Mouse (Mus musculus): ENCODE measurements around the gene Cd300lf. TPM values are rescaled to one million over a fixed set of nuclear protein-coding genes. Genes with fewer than 3 reads are reported as not detected.

The Cd300lf gene
- total RNA-seq (2015; ENCODE audit: low replicate concordance) (6.3 and 17.3 TPM in 2 replicates), total RNA-seq (2017; ENCODE audit: low replicate concordance) (11.3 and 13.7 TPM in 2 replicates)

DNA sequence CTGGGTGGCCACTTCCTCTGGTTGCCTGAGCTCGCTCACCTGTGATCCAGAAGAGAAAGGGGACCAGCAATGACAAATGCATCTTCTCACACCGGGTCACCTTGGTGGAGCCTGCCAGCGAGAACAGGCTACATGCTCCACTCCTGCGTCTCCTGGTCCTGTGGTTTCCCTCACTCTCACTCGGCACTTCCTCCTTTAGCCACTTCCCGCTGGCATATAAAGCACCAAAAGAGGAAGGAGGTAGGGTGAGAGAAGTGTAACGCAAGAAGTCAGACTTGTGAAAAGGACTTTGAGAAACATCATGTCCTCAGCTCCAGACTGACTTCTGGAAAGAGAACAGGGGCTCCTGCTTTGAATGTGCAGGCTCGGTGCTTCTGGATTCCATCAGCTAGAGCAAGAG lies at the start of gene Cd300lf:
Gene Cd300lf, minus strand, starts transcription at position 193 of the 400 bp plus-strand sequence.
- no peak for ATAC-seq (replicated peaks; ENCODE audit: low FRiP score, poor library complexity, severe bottlenecking)

DNA sequence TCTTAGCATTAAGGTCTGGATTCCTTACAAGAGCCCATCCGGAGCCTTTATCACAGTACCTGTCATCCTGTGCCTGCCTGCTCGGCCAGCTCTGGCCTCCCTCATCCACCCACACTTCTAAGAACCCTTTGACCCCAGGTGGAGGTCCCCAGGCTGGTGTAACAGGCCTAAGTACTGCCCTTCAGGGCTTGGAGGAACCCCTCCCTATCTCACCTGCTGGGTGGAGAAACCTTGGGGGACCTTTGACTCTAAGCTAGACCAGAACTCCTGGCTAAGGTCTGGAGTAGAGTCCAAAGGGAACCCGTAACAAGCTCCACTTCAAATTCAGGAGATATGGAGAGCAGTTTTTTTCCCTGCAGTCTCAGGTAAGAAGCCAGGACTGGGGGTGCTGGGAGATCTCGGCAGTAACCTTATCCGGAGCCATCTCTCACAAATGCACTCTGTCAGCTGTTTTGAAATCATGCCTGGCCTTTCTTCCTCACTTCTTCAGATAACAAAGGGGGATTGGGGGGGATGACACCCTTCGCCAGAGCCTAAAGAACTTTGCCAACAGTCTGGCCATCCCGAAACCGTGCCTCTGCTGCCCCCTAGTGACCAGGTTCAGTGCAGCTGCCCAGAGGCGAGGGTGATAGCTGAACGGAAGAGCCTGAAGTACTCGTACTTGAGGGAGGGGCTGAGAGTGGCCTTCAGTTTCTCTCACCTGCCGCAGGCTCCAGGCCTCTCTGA lies 48.3 kb upstream of the Cd300lf start:
- ATAC-seq (replicated peaks; ENCODE audit: low FRiP score, poor library complexity, severe bottlenecking) = peak; percentile 61; the same call in 1 of the 2 replicates

DNA sequence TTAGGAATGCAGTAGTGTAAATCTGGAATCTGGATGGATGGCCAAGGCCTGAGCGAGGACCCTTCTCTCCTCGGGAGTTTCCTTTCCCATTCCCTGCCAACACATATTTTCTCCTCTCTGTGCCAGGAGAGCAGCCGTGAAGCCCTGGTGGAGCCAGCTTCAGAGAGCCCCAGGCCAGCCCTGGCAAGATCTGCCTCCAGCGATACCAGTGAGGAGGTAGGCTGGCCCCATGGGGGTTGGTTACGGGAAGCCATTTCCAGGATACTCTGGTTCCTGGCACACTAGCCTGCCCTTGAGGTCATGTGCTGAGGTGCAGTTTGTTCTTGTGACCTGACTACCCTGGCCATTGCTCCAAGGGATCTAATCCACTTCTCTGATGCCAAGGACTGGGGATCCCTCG lies 46.1 kb upstream of the Cd300lf start:
- ATAC-seq (replicated peaks; ENCODE audit: low FRiP score, poor library complexity, severe bottlenecking) = no peak

DNA sequence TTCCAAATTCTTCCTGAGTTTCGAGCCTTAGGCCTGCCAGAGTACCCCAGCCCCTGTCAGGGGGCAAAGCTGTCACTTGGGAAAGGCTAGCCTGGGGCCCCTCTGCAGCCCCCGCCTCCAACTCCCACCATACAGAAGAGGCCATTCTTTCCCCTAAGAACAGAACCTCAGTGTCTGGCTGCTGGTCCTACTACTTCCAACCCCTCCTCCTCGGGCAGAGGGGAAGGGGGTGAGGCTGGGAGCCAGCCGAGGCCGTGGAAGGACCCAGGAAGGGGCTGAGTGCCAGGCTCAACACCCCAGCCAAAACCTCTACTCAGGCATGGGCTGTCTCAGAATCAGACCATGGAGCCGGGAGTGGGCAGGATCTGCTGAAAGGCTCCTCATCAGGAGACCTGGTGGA lies 45.4 kb upstream of the Cd300lf start:
- ATAC-seq (replicated peaks; ENCODE audit: low FRiP score, poor library complexity, severe bottlenecking) = no peak

DNA sequence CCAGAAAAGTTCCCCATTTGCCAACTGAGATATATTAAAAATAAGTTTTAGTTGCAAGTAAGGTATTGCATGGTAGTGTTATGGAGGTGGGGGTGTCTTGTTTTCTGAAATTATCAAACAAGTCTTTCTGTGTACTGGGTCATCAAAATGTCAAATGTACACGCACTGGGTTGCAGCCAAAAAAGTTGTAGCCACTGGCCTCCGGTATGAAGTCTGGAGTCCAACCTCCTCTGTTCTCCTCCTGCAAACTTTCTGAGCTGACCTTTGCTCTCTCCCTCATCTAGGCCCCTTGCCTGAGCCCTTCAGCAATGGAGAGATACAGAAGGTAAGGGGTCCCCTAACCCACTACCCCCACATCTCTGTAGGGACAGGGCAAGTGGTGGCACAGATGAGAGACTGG lies 45.0 kb upstream of the Cd300lf start:
- no peak for ATAC-seq (replicated peaks; ENCODE audit: low FRiP score, poor library complexity, severe bottlenecking)

DNA sequence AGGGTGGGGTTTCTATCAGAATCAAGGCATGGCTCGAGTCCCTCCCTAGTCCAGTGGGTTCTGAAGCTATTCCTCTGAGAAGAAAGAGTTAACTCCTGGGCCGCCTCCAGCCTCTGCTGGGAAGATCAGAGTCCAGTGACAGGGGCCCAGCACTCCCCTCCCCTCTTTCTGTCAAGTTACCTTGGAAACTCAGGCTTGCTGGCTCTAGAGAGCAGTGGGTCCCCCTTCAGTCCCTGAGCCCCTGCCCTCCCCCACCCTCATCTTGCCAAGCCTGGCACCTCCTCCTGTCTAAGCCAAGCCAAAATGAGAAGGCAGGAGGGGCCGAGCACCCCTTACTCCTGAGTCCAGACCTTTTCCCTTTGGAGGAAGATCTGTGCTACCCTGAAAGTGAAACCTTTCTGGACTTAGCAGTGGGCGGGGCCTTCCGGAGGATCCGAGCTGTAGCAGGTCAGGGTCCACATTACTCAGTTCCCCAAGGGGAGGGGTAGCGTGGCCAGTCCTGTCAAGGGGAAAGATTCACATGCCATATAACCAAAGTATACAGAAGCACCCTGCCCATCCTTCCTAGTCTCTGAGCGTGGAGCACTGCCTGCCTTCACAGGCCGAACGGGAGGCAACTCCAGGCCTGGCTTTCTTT lies 43.9 kb upstream of the Cd300lf start:
- ATAC-seq (replicated peaks; ENCODE audit: low FRiP score, poor library complexity, severe bottlenecking) = no peak

DNA sequence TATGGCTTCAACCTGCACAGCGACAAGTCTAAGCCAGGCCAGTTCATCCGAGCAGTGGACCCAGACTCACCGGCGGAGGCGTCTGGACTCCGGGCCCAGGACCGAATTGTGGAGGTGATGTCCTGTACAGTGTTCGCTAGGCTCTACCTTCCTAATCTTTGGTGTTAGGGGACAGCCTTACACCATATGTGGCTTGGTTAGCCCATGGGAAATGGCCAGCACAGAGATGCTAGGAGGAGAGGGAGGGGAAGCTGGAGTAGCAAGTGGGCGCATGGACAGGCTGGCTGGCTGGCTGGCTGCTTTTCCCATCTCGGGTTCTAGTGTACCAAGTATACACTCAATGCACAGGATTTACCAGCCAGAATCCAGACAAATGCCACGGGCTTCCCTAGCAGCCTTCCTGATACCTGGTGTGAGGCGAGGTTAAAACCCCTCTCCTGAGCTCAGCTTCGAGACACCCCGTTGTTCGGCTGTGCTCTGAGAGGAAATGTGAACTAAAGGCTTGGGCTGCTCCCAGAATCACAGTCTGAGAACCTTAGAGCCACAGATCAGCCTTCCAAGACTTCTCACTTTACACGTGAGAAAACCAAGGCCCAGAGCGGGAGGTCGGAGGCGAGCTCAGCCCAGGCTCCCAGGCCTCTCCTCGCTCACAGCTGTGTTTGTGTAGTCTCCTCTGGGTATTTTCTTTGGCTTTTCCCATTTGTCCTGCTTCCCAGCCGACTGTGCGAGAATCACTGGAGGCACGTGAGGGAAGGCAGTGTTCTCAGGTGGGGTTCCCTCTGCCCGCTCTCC lies 42.8 kb upstream of the Cd300lf start:
- ATAC-seq (replicated peaks; ENCODE audit: low FRiP score, poor library complexity, severe bottlenecking) = no peak

DNA sequence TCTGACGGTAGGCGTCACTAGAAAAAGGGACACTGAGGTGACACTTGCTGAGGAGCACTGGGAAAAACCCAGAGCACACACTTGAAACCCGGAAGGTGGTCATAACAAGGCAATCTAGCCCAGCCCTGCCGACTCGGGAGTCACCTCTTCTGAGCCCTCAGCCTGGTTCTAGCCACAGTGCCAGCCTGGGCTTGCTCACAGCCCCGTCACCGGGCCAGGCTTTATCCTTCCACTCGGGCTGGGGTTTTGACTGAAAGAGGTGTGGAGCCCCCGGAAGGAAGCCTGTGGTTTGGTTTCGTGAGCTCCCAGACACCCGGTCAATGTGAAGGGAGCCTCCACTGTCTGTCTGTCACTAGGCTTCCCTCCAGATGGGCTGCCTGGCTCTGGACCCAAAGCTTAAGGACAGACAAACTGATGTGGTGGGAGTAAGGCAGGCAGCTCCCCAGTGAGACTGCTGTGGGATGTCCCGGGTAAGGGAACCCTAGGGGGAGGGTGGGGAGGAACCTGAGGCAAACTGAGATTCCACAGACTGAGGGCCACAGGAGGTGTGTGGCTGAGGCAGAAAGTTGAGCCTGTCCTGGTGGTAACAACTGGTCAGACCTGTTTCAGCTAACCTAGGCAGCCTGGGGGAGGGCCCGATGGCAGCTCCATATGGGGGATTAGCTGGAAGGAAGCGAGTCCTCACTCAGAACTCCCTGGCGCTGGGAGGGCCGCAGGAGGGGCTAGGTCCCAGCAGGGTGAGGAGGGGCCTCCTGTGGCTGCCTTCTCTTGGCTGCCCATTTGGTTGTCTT lies 40.0 kb upstream of the Cd300lf start:
- ATAC-seq (replicated peaks; ENCODE audit: low FRiP score, poor library complexity, severe bottlenecking) = no peak

DNA sequence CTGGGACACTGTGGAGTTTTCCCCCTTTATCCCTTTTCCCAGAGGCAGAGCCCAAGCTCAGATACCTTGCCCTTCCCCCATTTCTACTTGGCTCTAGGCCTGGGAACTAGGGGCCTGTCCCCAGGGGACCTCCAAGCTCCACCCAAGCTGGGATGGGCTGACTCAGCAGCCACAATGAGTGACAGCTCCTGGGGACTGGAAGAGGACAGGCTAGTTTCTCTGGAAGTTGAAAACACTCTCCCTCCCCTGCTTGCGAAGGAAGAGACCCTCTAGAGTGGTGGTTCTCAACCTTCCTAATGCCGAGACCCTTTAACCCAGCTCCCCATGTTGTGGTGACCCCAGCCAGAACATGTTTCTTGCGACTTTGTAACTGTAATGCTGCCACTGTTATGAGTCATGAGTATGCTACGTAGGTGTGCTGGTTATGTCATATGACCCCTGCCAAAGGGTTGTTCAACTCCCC lies 39.1 kb upstream of the Cd300lf start:
- no peak for ATAC-seq (replicated peaks; ENCODE audit: low FRiP score, poor library complexity, severe bottlenecking)

DNA sequence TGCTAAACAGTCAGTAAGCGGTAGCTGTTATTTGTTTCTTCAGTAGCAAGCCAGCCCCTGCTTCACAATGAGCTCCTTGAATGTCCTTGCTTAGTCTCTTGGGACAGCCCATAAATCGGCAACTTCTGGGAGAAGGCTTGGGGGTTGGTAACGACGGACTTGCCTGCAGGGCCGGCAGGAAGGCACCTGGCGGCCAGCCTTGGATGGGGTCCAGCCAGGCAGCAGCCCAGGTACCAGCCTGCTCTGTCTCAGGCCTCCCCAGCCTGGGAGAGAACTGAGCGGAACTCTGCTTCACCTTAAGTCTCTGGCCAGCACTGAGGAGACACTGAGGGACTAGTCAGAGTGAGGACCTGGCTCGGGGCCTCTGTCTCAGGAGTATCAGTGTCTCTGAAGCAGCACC lies 37.3 kb upstream of the Cd300lf start:
- no peak for ATAC-seq (replicated peaks; ENCODE audit: low FRiP score, poor library complexity, severe bottlenecking)

DNA sequence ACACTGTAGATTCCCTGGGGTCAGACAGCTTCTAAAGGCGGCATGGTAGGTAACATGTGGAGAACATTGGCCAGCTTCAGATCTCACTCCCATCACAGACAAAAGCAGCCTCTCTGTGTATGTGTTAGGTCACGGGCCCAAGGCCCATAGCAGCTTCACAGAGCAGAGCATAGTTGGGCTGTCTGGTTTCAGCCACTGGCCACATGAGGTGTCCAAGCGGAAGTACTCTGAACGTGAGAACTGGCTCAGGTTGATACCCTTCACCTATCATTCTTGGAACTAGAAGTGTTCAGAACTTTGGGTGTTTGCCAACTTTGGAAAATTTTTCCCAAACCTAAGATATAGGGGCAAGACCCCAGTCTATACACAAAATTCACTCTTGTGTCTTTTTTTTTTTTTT lies 35.6 kb upstream of the Cd300lf start:
- no peak for ATAC-seq (replicated peaks; ENCODE audit: low FRiP score, poor library complexity, severe bottlenecking)

DNA sequence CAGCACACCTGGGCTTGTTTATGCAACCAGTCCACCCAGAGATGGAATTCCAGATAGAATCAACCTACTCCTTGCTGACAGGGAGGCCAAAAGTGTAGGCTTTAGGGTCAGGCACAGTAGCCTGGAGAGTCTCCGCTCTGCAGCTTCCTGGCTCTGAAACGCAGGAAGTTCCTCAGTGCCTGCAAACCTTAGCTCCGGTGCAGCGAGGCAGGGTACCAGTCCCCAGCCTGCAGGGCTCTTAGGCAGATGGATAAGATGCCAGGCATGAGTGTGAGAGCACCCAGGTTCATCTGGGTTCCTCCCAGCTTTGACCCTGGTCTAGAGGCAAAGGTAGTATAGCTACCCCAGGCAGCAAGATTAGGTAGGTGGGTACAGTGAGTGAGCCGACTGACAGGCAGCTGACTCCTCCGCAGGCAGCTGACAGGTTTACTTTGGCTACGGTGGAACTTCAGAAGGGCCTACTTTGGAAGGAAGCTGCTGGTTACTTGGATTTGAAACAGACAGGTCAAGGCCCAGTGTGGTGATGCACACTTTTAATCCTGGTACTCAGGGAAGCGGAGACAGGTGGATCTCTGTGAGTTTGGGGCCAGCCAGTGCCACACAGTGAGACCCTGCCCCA lies 33.9 kb upstream of the Cd300lf start:
- no peak for ATAC-seq (replicated peaks; ENCODE audit: low FRiP score, poor library complexity, severe bottlenecking)

DNA sequence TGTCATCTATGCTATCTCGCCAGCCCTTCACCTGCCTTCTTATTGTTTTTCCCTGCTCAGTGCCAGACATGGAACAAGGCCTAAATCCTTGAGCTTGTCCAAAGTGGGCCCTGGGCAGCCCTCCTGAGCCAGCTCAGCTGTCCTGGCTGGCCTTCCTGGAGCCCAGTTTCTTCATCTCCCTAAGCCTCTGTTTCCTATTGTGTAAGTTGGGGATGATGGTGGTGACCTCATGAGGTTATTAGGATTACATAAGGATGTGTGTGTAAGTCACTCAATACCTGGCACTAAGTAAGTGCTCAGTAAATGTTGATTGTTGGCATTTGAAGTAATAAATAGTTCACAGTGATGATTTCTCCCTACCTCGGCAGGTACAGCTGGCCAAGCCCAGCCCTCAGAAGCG lies 33.0 kb upstream of the Cd300lf start:
- ATAC-seq (replicated peaks; ENCODE audit: low FRiP score, poor library complexity, severe bottlenecking) = no peak

DNA sequence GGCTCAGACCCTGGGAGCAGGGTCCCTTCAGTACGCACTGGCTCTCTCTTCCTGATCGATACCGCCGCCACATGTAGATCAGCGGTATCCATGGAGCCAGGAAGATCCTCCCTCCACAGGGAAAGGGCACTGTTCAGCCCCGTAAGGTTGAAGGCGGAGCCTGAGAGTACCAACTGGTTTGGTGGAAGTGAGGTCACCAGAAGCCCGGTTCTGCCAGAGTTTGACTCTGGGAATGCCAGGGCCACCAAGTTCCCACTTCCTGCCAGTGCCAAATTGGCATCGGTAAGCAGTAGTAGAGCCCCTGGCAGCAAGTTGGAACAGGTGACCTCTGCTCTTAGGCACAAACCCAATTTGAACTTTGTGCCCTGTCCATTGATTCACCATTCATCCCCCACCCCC lies 31.2 kb upstream of the Cd300lf start:
- no peak for ATAC-seq (replicated peaks; ENCODE audit: low FRiP score, poor library complexity, severe bottlenecking)

DNA sequence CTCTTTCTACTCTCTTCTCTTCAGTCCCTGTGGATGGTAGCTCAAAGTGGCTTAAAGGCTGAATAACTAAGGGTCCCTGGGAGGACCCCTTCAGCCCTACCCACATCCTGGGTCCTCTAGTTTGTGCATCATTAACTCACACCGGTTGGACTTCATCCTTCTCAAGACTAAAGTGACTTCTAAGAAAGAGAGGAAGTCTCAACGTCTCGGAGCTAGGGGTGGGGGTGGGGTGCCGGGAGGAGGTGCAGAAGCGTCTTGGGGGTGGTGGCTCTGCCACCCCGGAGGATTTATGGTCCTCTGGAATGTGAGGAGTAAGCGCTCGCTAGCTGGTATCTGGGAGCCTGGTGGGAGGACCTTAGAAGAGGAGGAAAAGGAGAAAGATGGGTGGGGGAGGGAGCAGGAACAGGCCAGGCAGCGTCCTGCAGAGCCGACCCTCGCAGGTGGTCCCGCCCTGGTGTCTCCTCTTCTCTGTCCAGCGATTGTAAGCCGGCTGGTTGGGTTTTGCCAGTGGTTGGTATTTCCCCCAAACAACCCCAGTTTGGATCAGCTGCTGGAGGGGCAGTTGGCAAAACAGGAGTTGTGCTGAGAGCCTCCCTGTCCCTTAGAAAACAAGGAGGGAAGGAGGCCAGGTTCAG lies 30.7 kb upstream of the Cd300lf start:
- no peak for ATAC-seq (replicated peaks; ENCODE audit: low FRiP score, poor library complexity, severe bottlenecking)

DNA sequence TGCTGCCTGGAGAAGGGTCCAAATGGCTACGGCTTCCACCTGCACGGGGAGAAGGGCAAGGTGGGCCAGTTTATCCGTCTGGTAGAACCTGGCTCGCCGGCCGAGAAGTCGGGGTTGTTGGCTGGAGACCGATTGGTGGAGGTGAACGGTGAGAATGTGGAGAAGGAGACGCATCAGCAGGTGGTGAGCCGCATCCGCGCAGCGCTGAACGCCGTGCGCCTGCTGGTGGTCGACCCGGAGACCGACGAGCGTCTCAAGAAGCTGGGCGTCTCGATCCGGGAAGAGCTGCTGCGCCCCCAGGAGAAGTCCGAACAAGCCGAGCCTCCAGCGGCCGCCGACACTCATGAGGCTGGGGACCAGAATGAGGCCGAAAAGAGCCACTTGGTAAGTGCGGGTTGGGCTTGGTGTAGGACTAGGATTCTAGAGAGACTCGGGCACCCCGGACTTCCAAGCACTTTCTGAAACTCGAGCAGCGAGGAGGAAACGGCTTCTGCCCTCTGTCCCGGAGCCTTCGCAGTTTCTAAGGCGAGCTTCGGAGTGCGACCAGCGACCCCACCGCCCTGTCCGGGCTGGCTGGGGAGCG lies 29.9 kb upstream of the Cd300lf start:
- no peak for ATAC-seq (replicated peaks; ENCODE audit: low FRiP score, poor library complexity, severe bottlenecking)

DNA sequence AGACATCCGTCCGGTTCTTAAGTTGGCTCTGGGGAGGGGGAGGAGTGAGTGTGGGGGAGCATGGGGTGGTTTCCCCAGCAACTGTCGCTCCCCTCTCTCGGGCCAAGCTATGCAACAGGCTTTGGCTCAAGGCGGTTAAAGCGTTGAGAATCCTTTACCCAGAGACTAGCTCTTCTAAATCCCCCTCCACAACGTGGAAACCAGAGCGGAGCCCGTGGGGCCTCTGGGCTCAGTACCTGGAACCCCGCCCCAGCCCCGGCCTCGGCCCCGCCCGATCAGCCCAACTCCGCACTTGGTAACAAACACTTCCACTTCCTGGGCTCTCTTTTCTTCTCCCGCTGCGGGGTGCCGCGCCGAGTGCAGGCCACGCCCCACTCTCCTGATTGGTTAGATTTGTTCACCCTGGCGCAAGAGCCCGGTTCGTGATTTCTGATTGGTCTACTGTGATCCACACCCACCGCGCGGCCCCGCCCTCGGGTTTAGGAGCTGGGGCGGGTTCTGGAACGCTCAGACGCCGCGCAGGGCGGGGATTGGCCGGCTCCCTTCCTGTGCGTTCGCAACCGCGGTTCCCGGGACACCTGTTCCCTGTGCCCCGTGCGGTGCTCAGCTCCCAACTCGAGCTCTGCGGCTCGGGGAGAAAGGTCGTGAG lies 29.2 kb upstream of the Cd300lf start, which contains the start of gene Slc9a3r1:
Gene Slc9a3r1, plus strand, starts transcription at position 510 of the 649 bp plus-strand sequence.
- ATAC-seq (replicated peaks; ENCODE audit: low FRiP score, poor library complexity, severe bottlenecking) = peak; percentile 93

DNA sequence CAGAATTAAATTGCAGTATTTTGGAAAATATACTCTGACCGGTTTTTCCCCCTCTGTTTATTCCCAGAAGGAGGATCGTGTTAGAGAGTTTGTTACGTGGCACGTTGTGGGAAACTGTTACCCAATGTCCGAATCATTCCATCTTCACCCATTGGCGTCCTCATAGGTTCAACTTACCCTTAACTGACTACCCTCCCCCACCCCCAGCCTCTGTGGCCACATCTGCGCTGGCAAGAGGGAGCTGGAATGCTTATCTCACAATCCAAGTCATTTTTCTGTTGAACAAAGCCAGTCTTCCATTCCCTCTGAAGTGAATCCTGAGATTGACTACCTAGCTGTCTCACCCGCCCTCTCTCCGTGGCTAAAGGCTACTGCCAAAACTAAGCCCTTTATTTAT lies 28.4 kb upstream of the Cd300lf start:
- ATAC-seq (replicated peaks; ENCODE audit: low FRiP score, poor library complexity, severe bottlenecking) = no peak

Data from erythroblast, adult 5-6 weeks (primary cell).